Mouse (Mus musculus) hematopoietic multipotent progenitor cell, adult 10-12 weeks (in vitro differentiated cells): ENCODE data around the gene Slc8b1. TPM values are rescaled to one million over a fixed set of nuclear protein-coding genes. Genes with fewer than 3 reads are reported as not detected.

Experiments
- polyA plus RNA-seq: library from polyadenylated mRNA; stranded (reverse); fragments of >175 nt; gene quantifications from 2 replicates; pipeline ENCODE4 v1.2.3, GENCODE M21; 2012; ENCODE audit warnings: low replicate concordance

The Slc8b1 gene
- 16.9 and 23.9 TPM in 2 replicates for polyA plus RNA-seq

DNA sequence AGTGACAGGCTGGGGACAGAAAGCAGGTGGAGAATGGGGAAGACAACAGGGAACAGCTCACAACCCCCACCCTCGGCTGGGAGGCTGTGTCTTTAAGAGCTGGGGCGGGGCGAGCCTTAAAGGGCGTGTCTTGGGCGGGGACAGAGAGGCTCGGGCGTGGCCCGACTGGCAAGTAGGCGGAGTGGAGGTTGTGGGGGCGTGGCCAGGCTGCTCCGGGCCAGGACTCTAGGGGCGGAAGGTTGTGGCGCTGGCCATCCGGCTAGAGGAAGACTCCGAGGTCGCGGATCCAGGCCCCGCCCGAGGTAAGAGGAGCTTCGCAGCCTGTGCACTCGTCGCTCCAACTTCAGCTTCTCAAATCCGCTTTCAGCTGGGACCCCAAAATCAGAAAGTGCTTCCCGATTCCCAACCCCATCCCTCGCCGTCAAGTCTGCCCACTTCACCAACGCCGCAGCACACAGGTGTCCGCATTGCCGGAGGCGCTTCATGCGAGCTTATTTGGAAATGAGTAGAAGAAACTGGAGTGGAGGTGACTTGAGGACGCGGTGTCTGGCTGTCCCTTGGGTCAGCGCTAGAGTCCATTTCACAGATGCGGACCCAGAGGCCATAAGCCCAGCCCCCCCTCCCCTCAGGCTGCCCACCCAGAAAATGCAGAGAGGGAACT is at the start of gene Slc8b1:
TSS of gene Slc8b1 (plus strand) at position 187 of the 661 bp plus-strand sequence.

DNA sequence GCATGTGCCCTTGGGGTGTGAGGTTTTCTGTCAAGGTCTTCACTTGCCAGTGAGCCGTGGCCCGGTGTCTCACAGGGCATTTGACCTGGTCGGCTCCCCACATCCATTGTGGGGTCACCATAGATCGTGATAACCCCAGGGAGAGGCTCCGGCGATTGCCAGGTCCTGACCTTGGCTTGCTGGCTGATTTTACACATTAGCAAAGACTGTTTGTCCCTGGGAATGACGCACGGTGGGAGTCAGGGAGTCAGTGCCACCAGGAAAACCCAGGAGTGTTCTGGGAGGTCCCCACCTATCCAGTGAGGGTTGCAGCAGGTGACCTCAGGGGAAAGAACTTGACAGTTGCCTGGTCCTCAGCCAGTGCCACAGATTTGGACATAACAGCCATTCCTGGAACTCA is 38.2 kb upstream of the Slc8b1 start, which contains the start of gene Sdsl:
TSS of gene Sdsl (minus strand) at position 41 of the 400 bp plus-strand sequence.

DNA sequence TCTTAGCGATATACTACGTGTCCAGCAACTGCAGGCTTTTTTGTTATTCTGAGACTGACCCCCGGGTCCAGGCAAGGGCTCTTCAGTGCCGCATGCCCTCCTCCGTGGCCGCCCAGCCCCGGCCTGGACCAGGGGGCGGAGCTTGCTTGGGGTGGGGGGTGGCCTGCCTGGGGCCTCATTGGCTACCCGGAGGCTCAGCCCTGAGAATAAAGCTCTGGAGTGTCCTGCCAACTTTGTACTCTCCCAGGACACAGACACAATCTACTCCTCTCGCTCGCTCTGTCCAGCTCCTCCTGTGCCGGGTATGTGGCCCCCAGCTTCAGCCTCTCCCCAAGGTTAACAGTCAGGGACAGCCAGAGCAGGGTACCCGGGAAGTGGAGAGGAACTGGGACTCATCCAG is 34.7 kb upstream of the Slc8b1 start, which contains the start of gene Sds:
TSS of gene Sds (plus strand) at position 231 of the 400 bp plus-strand sequence.

DNA sequence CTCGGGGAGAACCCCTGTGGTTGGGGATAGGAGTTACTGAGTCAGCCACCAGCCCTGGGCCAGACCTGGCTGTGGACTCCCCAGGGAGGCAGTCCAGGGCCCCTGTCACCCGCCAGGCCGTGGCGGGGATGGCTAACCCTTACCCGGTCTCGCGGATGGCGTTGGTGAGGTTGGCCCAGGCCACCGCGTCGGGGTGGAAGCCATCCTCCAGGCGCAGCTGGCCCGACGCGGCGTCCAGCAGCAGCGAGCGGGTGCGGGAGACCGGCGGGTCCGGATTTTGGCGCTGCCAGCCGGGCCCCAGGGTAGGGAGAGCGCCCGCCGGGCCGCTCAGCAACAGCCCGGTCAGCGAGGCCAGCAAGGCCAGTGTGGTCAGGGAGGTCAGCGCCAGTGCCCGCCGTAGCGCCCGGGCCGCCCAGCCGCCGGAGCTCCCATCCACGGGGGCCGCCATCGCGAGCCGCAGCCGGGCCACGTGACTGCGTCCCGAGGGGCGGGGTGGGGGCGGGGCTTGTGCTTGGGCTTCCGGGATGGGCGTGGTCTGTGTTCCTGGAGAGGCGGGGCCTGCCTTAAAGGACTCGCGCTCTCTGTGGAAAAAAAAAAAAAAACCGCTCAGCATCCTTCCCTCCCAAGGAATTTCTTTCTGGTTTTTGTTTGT is 7.7 kb upstream of the Slc8b1 start, which contains the start of gene Plbd2:
TSS of gene Plbd2 (minus strand) at position 482 of the 652 bp plus-strand sequence.

Other genes with a start within 250 kb of the Slc8b1 start
- 0.07 and 0.10 TPM in 2 replicates for gene Lhx5, start 79.5 kb upstream of the Slc8b1 start, polyA plus RNA-seq
- 0.88 and 4.6 TPM in 2 replicates for gene Sdsl, start 38.4 kb upstream of the Slc8b1 start, polyA plus RNA-seq
- gene Sds, start 34.6 kb upstream of the Slc8b1 start, polyA plus RNA-seq: not detected in 2 replicates
- gene Plbd2, start 7.5 kb upstream of the Slc8b1 start, polyA plus RNA-seq: 37.8 and 38.1 TPM in 2 replicates
- gene Tpcn1, start 77.5 kb downstream of the Slc8b1 start, polyA plus RNA-seq: 52.8 and 62.7 TPM in 2 replicates
- gene Iqcd, start 77.8 kb downstream of the Slc8b1 start, polyA plus RNA-seq: 0.86 and 2.0 TPM in 2 replicates
- 16.3 and 22.7 TPM in 2 replicates for gene Rita1, start 101.4 kb downstream of the Slc8b1 start, polyA plus RNA-seq
- gene Ddx54, start 101.6 kb downstream of the Slc8b1 start, polyA plus RNA-seq: 142 and 167 TPM in 2 replicates
- gene Cfap73, start 123.1 kb downstream of the Slc8b1 start, polyA plus RNA-seq: 0.13 TPM in 1 of 2 replicates, not detected in the other
- 29.1 and 49.9 TPM in 2 replicates for gene Rasal1, start 137.6 kb downstream of the Slc8b1 start, polyA plus RNA-seq
- gene Dtx1, start 200.8 kb downstream of the Slc8b1 start, polyA plus RNA-seq: 290 and 657 TPM in 2 replicates
- 0.76 and 1.1 TPM in 2 replicates for gene Oas2, start 238.7 kb downstream of the Slc8b1 start, polyA plus RNA-seq